Comparison of ENCODE assay signal across 7 mouse cellular contexts in the genomic region with DNA sequence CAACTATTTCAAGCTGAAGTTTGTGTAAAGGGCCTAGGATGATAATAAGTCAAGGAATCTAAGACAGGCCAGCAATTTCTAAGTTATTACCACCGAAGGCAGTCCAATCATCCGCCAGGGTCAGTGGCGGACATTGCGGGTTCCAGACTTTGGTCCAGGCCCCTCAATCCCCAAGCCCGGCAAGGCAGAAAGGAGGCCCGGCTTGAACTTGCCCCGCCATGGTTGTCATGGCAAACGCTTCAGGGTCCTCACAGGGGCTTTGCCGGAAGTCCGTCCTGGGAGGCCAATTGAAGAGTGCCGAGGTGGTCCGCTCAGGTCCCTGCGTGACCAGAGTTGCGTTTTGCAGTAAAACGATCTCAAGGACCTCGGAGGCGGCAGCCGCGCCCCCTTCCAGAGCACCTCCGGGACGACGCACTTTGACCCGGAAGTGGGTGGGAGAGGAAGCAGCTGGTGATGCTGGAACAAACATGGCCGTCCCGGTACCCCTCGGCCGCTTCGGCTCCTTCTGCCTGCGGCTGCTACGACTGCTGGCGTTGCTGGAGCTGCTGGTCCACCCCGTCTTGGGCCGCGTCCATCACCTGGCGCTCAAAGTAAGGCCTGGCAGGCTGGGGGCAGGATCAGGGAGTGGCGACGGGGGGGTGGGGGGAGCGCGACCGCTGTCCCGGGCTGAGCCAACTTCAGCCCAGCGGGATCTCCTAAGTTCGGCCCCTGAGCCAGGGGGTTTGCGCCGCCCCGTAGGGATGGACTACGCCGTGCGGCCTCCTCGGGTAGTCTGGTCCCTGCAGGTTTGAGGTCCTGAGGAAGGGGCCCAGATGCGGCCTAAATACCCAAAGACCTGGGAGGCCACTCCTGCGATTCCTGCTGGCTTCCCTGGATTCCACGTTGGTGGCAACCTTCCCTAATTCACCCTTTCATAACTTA. TPM values are rescaled to one million over a fixed set of nuclear protein-coding genes. Genes with fewer than 3 reads are reported as not detected.
DNase-seq lines count a peak whose midpoint lies in the region; ATAC-seq lines count a peak whose summit lies in the region.

Gene Gpr107 (plus strand): TSS at position 425 of the 921 bp plus-strand sequence.

- H3K4me3 ChIP-seq in intestine, embryonic 16.5 days (ENCODE audit: low read length), result peak within 1 kb of the TSS; percentile 88
- H3K4me3 ChIP-seq in limb, embryonic 10.5 days, result peak within 1 kb of the TSS; percentile 93
- peak within 1 kb of the TSS; percentile 99 for H3K4me3 ChIP-seq in midbrain, embryonic 13.5 days (replicated peaks)

- H3K27me3 ChIP-seq in intestine, embryonic 16.5 days (replicated peaks; ENCODE audit: control insufficient read depth, insufficient read depth, low read length), result no peaks in the 10 kb centered on the region
- H3K27me3 ChIP-seq in limb, embryonic 10.5 days (ENCODE audit: low read depth, poor library complexity, severe bottlenecking), result no peaks in the 10 kb centered on the region
- H3K27me3 ChIP-seq in midbrain, embryonic 13.5 days, result no peaks in the 10 kb centered on the region

- H3K36me3 ChIP-seq in intestine, embryonic 16.5 days (ENCODE audit: control insufficient read depth, insufficient read depth, low read length), result 0 out of 2 replicates have a peak, but pooled peaks cover 3% of the 10 kb centered on the region
- peaks cover 22% of the 10 kb centered on the region for H3K36me3 ChIP-seq in limb, embryonic 10.5 days
- H3K36me3 ChIP-seq in midbrain, embryonic 13.5 days, result peaks cover 26% of the 10 kb centered on the region

- H3K27ac ChIP-seq in intestine, embryonic 16.5 days (ENCODE audit: low read length), result peak within 1 kb of the TSS; percentile 76
- peak within 1 kb of the TSS; percentile 91 for H3K27ac ChIP-seq in limb, embryonic 10.5 days
- peak within 1 kb of the TSS; percentile 84 for H3K27ac ChIP-seq in midbrain, embryonic 13.5 days

- H3K9ac ChIP-seq in intestine, embryonic 16.5 days (ENCODE audit: low read depth, low read length), result peak within 1 kb of the TSS; percentile 89
- H3K9ac ChIP-seq in midbrain, embryonic 13.5 days (replicated peaks), result peak within 1 kb of the TSS; percentile 89

- peak; percentile 80 for DNase-seq in adrenal gland, adult 8-10 months
- DNase-seq in embryo, embryonic 11.5 days (ENCODE audit: low read depth, low spot score), result peak; percentile 77
- peak; percentile 58 to 84 for DNase-seq in gastrocnemius, postnatal 4 days (ENCODE audit: low spot score in 2 of 2)
- peak; percentile 94 for DNase-seq in limb, embryonic 10.5 days (ENCODE audit: low spot score)
- DNase-seq in spleen, adult 12 weeks (ENCODE audit: low spot score), result peak; percentile 70

- WGBS in intestine, embryonic 16.5 days, result under 1% methylated on average over 53 of the region's 53 CpGs
- WGBS in limb, embryonic 10.5 days, result under 1% methylated on average over 53 of the region's 53 CpGs
- WGBS in midbrain, embryonic 13.5 days, result under 1% methylated on average over 53 of the region's 53 CpGs

- H3K4me2 ChIP-seq in intestine, embryonic 16.5 days (ENCODE audit: low read depth, low read length), result peak within 1 kb of the TSS; percentile 73
- H3K4me2 ChIP-seq in midbrain, embryonic 13.5 days (replicated peaks), result peak within 1 kb of the TSS; percentile 91

- H3K4me1 ChIP-seq in intestine, embryonic 16.5 days (ENCODE audit: control insufficient read depth, insufficient read depth, low read length), result peaks cover 14% of the 10 kb centered on the region
- H3K4me1 ChIP-seq in limb, embryonic 10.5 days, result peaks cover 13% of the 10 kb centered on the region
- peaks cover 24% of the 10 kb centered on the region for H3K4me1 ChIP-seq in midbrain, embryonic 13.5 days (replicated peaks)

- peak; percentile 92 for ATAC-seq in intestine, embryonic 16.5 days
- peak; percentile 97 for ATAC-seq in midbrain, embryonic 13.5 days

- no peaks in the 10 kb centered on the region for H3K9me3 ChIP-seq in intestine, embryonic 16.5 days (ENCODE audit: control insufficient read depth, low read length)
- no peaks in the 10 kb centered on the region for H3K9me3 ChIP-seq in limb, embryonic 10.5 days (replicated peaks)
- H3K9me3 ChIP-seq in midbrain, embryonic 13.5 days, result no peaks in the 10 kb centered on the region

RNA-seq across cellular contexts. Expression of gene Gpr107, which starts in this region (rescaled TPM):
- 10 to 100 TPM; 61.9 to 93.4 (median 75.7) TPM for total RNA-seq in adrenal gland, adult 8-10 months (2022)
- 10 to 100 TPM; 43.2 to 46.0 TPM for total RNA-seq in gastrocnemius, postnatal 4 days (2021)
- polyA plus RNA-seq in intestine, embryonic 16.5 days (2015; fragmentation: Nextera tagmentation; extraction: Ambion mirVana), result 30.4 and 32.5 TPM in 2 replicates
- 29.0 and 38.0 TPM in 2 replicates for polyA plus RNA-seq in limb, embryonic 10.5 days (2016; fragmentation: Nextera tagmentation; extraction: Ambion mirVana)
- polyA plus RNA-seq in midbrain, embryonic 13.5 days (2015; fragmentation: Nextera tagmentation; extraction: Ambion mirVana), result 37.5 and 40.0 TPM in 2 replicates

Comparison
In these comparisons a context has a peak if more than half of its experiments do, and no peak if none do; other contexts are left out.
1. Peak in every context shown above with its lines: DNase-seq, ATAC-seq, H3K4me3 ChIP-seq and H3K27ac ChIP-seq.